Mouse (Mus musculus) brain, embryonic 14.5 days (tissue): Measurements from ENCODE around the gene St6galnac5.

Source experiments
- CTCF ChIP-seq: fragments of 200-500 bp; IDR thresholded peaks from 2 replicates; pipeline ENCODE4 v1.5.1; 2012; ENCODE audit warnings: inconsistent platforms, mild to moderate bottlenecking, moderate library complexity, borderline replicate concordance; ENCODE audit not compliant: insufficient read depth, insufficient read length; ENCODE audit errors: extremely low read depth
- POLR2A ChIP-seq: fragments of 200-500 bp; IDR thresholded peaks from 2 replicates; pipeline ENCODE4 v1.6.1; 2012; ENCODE audit warnings: mild to moderate bottlenecking, inconsistent platforms, borderline replicate concordance; ENCODE audit not compliant: poor library complexity, insufficient read depth, insufficient read length, severe bottlenecking; ENCODE audit errors: extremely low read depth

- no peak for TF ChIP-seq CTCF
- no peak for TF ChIP-seq POLR2A
Observed at GRCm38 (mm10) chr3:152932544-152932943, 49.5 kb downstream of the St6galnac5 start.
